24 mouse cellular contexts compared by ENCODE assay signal in the genomic region with DNA sequence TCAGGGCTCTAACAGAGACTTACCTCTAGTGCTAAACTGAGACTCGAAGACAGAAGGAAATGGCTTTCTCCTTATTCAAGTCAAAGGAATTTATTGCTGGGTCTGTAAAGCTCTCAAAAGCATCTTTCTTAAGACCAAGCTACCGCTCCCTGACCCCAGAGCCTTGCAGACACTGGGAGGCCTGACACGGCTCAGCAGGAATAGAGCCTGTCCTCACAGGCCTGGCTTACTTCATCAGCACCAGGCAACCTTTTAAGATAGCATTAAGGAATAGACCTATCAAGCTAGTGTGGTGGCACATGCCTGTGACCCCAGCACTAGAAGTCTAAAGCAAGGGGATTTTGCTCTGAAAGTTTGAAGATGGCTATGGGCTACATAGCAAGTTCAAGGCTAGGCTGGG.
"Had no signal": no experiment of that assay in that cellular context is flagged by ENCODE, and none has a peak within 500 bp of the region (broad histone marks: within the 10 kb centered on the region; RNA-seq: fewer than 3 reads in every experiment).

No protein-coding gene starts in this region.

- H3K4me1 ChIP-seq: liver, embryonic 13.5 days; liver, embryonic 15.5 days had no signal

- DNase-seq: gastrocnemius, postnatal 14 days; gastrocnemius, postnatal 36 days; heart, adult 18-20 months; heart, postnatal 10 days; kidney, adult 11 months; kidney, adult 2 months; kidney, adult 9 months; kidney, postnatal 14 days; kidney, postnatal 36 days; layer of hippocampus, adult 9-11 months; liver; liver, embryonic 13.5 days had no signal

- H3K36me3 ChIP-seq: hindbrain, embryonic 13.5 days; hindbrain, embryonic 15.5 days; kidney, embryonic 15.5 days; limb, embryonic 10.5 days; limb, embryonic 12.5 days; liver, embryonic 13.5 days; liver, embryonic 15.5 days had no signal

- H3K9me3 ChIP-seq: hindbrain, embryonic 13.5 days; hindbrain, embryonic 15.5 days; kidney, embryonic 15.5 days; limb, embryonic 10.5 days; limb, embryonic 12.5 days; liver, embryonic 13.5 days; liver, embryonic 15.5 days had no signal

- H3K9ac ChIP-seq: hindbrain, embryonic 13.5 days; hindbrain, embryonic 15.5 days; kidney, embryonic 15.5 days; limb, embryonic 12.5 days; liver, embryonic 13.5 days; liver, embryonic 15.5 days had no signal

- ATAC-seq: hindbrain, postnatal 0 days; intestine, embryonic 16.5 days had no signal

- H3K4me3 ChIP-seq: hindbrain, embryonic 13.5 days; hindbrain, embryonic 15.5 days; kidney, embryonic 15.5 days; left cerebral cortex, adult 2 months; limb, embryonic 10.5 days; limb, embryonic 12.5 days; liver, embryonic 13.5 days; liver, embryonic 15.5 days had no signal

- H3K27ac ChIP-seq: hindbrain, embryonic 13.5 days; hindbrain, embryonic 15.5 days; hindbrain, postnatal 0 days; kidney, embryonic 15.5 days; kidney, postnatal 0 days; left cerebral cortex, adult 2 months; limb, embryonic 10.5 days; limb, embryonic 12.5 days; liver, embryonic 13.5 days; liver, embryonic 15.5 days had no signal

- H3K4me2 ChIP-seq: heart, embryonic 11.5 days; hindbrain, embryonic 13.5 days; hindbrain, embryonic 15.5 days; kidney, embryonic 15.5 days; limb, embryonic 12.5 days; liver, embryonic 11.5 days; liver, embryonic 13.5 days; liver, embryonic 15.5 days had no signal
